Mouse (Mus musculus) forebrain, postnatal 0 days (tissue): ENCODE results near the gene Amigo2. TPM values are rescaled to one million over a fixed set of nuclear protein-coding genes. Genes with fewer than 3 reads are reported as not detected.
A peak's percentile ranks its signal among the peaks of the same experiment; 100 is the strongest.

Source experiments
- ATAC-seq: fragments of 200-750 bp; cut with Nextera tagmentation; 2 replicates; pipeline ENCODE4 v1.8.0; 2017; ENCODE audit warnings: mild to moderate bottlenecking, moderate library complexity
- DNase-seq: peaks from one replicate; pipeline ENCODE4 v3.0.0-alpha.2; 2015
- H3K27ac ChIP-seq: fragments of 300-500 bp; sonication (generic); 2 replicates; pipeline ENCODE4 v1.5.1; 2014; ENCODE audit warnings: low read depth, mild to moderate bottlenecking, antibody characterized with exemption, low read length, moderate library complexity, mixed read lengths
- H3K27me3 ChIP-seq: fragments of 300-500 bp; sonication (generic); 2 replicates; pipeline ENCODE4 v1.6.1; 2014; ENCODE audit warnings: mild to moderate bottlenecking, low read length, mixed read lengths; ENCODE audit not compliant: insufficient read depth
- H3K36me3 ChIP-seq: fragments of 300-500 bp; sonication (generic); 2 replicates; pipeline ENCODE4 v1.6.1; 2014; ENCODE audit warnings: mild to moderate bottlenecking, moderate library complexity; ENCODE audit not compliant: insufficient read depth
- H3K4me1 ChIP-seq: fragments of 300-500 bp; sonication (generic); 2 replicates; pipeline ENCODE4 v1.6.1; 2014; ENCODE audit warnings: antibody characterized with exemption; ENCODE audit not compliant: insufficient read depth
- H3K4me2 ChIP-seq: fragments of 300-500 bp; sonication (generic); 2 replicates; pipeline ENCODE4 v1.6.1; 2014; ENCODE audit warnings: low read depth, mild to moderate bottlenecking, moderate library complexity
- H3K4me3 ChIP-seq: fragments of 300-500 bp; sonication (generic); 2 replicates; pipeline ENCODE4 v1.5.1; 2014; ENCODE audit warnings: low read depth, low read length, mixed read lengths
- H3K9ac ChIP-seq: fragments of 300-500 bp; sonication (generic); 2 replicates; pipeline ENCODE4 v1.6.1; 2014; ENCODE audit warnings: mild to moderate bottlenecking
- H3K9me3 ChIP-seq: fragments of 300-500 bp; sonication (generic); 2 replicates; pipeline ENCODE4 v1.6.1; 2016; ENCODE audit warnings: low read length
- CTCF ChIP-seq: sonication (generic); IDR thresholded peaks from 2 replicates; pipeline ENCODE4 v1.5.1; 2016; ENCODE audit warnings: antibody characterized with exemption, control low read depth, low read depth
- WGBS: fragments of 180-500 bp; shearing (Covaris S2); extraction: QIAGEN DNeasy Blood & Tissue Kit; methylation state at CpG from one replicate; pipeline ENCODE4 v1.1.7; 2014; 5-methylcytosine and 5-hydroxymethylcytosine counted together
- polyA plus RNA-seq: library from polyadenylated mRNA; unstranded; fragments of >200 nt; fragmentation: Nextera tagmentation; extraction: Ambion mirVana; gene quantifications from 2 replicates; pipeline ENCODE4 v1.2.1, GENCODE M21; 2015
- total RNA-seq: library from RNA; depleted of rRNA; stranded (reverse); fragments of >200 nt; gene quantifications from 2 replicates; pipeline ENCODE4 v1.2.3, GENCODE M21; 2014; rRNA removed

Amigo2 gene
- total RNA-seq (10.5 and 15.7 TPM in 2 replicates), polyA plus RNA-seq (5.8 and 8.7 TPM in 2 replicates)

GRCm38 (mm10) chr15:97246911-97247790 lies at the start of gene Amigo2, which contains the start of gene Pced1b:
Gene Amigo2 (minus strand): TSS chr15:97247287.
Gene Pced1b (plus strand): TSS chr15:97247107.
- H3K36me3 ChIP-seq = no peaks in the 10 kb centered on the region
- peak within 1 kb of the TSS; percentile 82 for H3K27ac ChIP-seq
- TF ChIP-seq CTCF = no peak
- under 1% methylated on average over 122 of the region's 125 CpGs for WGBS
- peak within 1 kb of the TSS; percentile 75 for H3K4me2 ChIP-seq
- DNase-seq (peak; percentile 70), ATAC-seq (peak; percentile 92)
- H3K9me3 ChIP-seq = no peaks in the 10 kb centered on the region
- H3K4me3 ChIP-seq = peak within 1 kb of the TSS; percentile 84
- peaks cover 6% of the 10 kb centered on the region; the same call in 1 of the 2 replicates for H3K27me3 ChIP-seq
- H3K4me1 ChIP-seq = peaks cover 3% of the 10 kb centered on the region; the same call in 1 of the 2 replicates
- H3K9ac ChIP-seq = peak within 1 kb of the TSS; percentile 84

- Histone ChIP-seq H3K27ac (no peak overlapping the region), H3K4me3 (no peak overlapping the region), H3K27me3 (no peaks in the 10 kb centered on the region), H3K9ac (no peak overlapping the region), H3K4me2 (no peak overlapping the region), H3K9me3 (no peaks in the 10 kb centered on the region), H3K36me3 (no peaks in the 10 kb centered on the region), H3K4me1 (no peaks in the 10 kb centered on the region)
- 83% methylated on average over 21 of the region's 21 CpGs for WGBS
- no peak for DNase-seq
- no peak for ATAC-seq
- no peak for TF ChIP-seq CTCF
Measured at GRCm38 (mm10) chr15:97291291-97292050, 44.4 kb upstream of the Amigo2 start.

GRCm38 (mm10) chr15:97290351-97290750 lies 43.3 kb upstream of the Amigo2 start:
- ATAC-seq = no peak
- Histone ChIP-seq H3K4me2 (no peak overlapping the region), H3K27ac (no peak overlapping the region), H3K4me1 (no peaks in the 10 kb centered on the region), H3K4me3 (no peak overlapping the region), H3K9me3 (no peaks in the 10 kb centered on the region), H3K27me3 (no peaks in the 10 kb centered on the region), H3K9ac (no peak overlapping the region), H3K36me3 (no peaks in the 10 kb centered on the region)
- WGBS = 96% methylated on average over 6 of the region's 6 CpGs
- TF ChIP-seq CTCF = no peak
- no peak for DNase-seq

GRCm38 (mm10) chr15:97289176-97289575 lies 42.1 kb upstream of the Amigo2 start:
- TF ChIP-seq CTCF = no peak
- ATAC-seq = no peak
- no peaks in the 10 kb centered on the region for H3K27me3 ChIP-seq
- no peaks in the 10 kb centered on the region for H3K4me1 ChIP-seq
- no peak overlapping the region for H3K9ac ChIP-seq
- no peak overlapping the region for H3K4me3 ChIP-seq
- H3K9me3 ChIP-seq = no peaks in the 10 kb centered on the region
- no peak overlapping the region for H3K4me2 ChIP-seq
- 88% methylated on average over 4 of the region's 4 CpGs for WGBS
- no peak for DNase-seq
- no peak overlapping the region for H3K27ac ChIP-seq
- no peaks in the 10 kb centered on the region for H3K36me3 ChIP-seq

- Histone ChIP-seq H3K27ac (no peak overlapping the region), H3K4me2 (no peak overlapping the region), H3K4me3 (no peak overlapping the region), H3K9me3 (no peaks in the 10 kb centered on the region), H3K9ac (no peak overlapping the region), H3K27me3 (no peaks in the 10 kb centered on the region), H3K36me3 (no peaks in the 10 kb centered on the region), H3K4me1 (no peaks in the 10 kb centered on the region)
- no peak for TF ChIP-seq CTCF
- no peak for DNase-seq
- no peak for ATAC-seq
- WGBS = 90% methylated on average over 13 of the region's 13 CpGs
Measured at GRCm38 (mm10) chr15:97288690-97289089, 41.6 kb upstream of the Amigo2 start.

- H3K4me1 ChIP-seq = no peaks in the 10 kb centered on the region
- no peak for ATAC-seq
- no peak for DNase-seq
- H3K4me3 ChIP-seq = no peak overlapping the region
- no peak overlapping the region for H3K4me2 ChIP-seq
- no peaks in the 10 kb centered on the region for H3K9me3 ChIP-seq
- H3K27ac ChIP-seq = no peak overlapping the region
- no peaks in the 10 kb centered on the region for H3K36me3 ChIP-seq
- no peaks in the 10 kb centered on the region for H3K27me3 ChIP-seq
- TF ChIP-seq CTCF = no peak
- H3K9ac ChIP-seq = no peak overlapping the region
- 94% methylated on average over 5 of the region's 5 CpGs for WGBS
Measured at GRCm38 (mm10) chr15:97287436-97288143, 40.5 kb upstream of the Amigo2 start.
